Mouse (Mus musculus): Measurements from ENCODE around the gene Dppa4. TPM values are rescaled to one million over a fixed set of nuclear protein-coding genes. Genes with fewer than 3 reads are reported as not detected.

Dppa4 gene
- polyA plus RNA-seq, 1 experiment from 2014 or later, result not detected

DNA sequence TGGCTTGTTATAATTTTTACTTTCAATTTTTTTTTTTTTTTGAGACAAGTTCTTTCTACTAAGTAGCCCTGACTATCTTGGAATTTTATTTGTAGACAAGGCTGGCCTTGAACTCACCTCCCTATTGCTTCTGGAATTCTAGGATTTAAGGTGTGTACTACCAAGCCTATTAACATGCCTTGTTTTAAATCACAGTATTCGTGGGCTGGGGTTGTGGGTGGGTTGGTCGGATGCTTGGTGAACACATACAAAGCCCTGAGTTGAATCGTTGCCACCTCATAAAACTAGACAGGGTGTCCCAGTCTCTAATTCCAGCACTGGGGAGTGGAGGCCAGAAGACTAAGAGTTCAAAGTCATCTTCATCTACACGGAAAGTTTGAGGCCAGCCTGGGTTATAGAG, 51.8 kb downstream of the Dppa4 start:
- no peaks in the 10 kb centered on the region for H3K9me3 ChIP-seq
- WGBS, result 89% methylated on average over 4 of the region's 4 CpGs
- H3K4me1 ChIP-seq, result no peaks in the 10 kb centered on the region
- no peaks in the 10 kb centered on the region for H3K27me3 ChIP-seq (ENCODE audit: poor library complexity, severe bottlenecking)
- no peak overlapping the region for H3K4me3 ChIP-seq
- H3K36me3 ChIP-seq (replicated peaks), result no peaks in the 10 kb centered on the region
- DNase-seq (ENCODE audit: extremely low spot score, low spot score), result no peak
- no peak overlapping the region for H3K27ac ChIP-seq

Other genes with a start within 250 kb of the Dppa4 start
- gene Dppa2, start 20.2 kb downstream of the Dppa4 start, polyA plus RNA-seq (2016; fragmentation: Nextera tagmentation; extraction: Ambion mirVana), result not detected in 2 replicates
- gene Gm5485, start 128.7 kb downstream of the Dppa4 start, polyA plus RNA-seq (2016; fragmentation: Nextera tagmentation; extraction: Ambion mirVana), result not detected in 2 replicates
- not detected in 2 replicates for gene Morc1, start 147.5 kb downstream of the Dppa4 start, polyA plus RNA-seq (2016; fragmentation: Nextera tagmentation; extraction: Ambion mirVana)

Data from forebrain, embryonic 10.5 days (tissue).